In genomic region chr13:119640504-119640903, GRCm38 (mm10) we compare ENCODE assay signal across 8 mouse cellular contexts. TPM values are rescaled to one million over a fixed set of nuclear protein-coding genes. Genes with fewer than 3 reads are reported as not detected.
A peak's percentile ranks its signal among the peaks of the same experiment; 100 is the strongest.
DNase-seq lines count a peak whose midpoint lies in the region; ATAC-seq lines count a peak whose summit lies in the region.

No protein-coding gene starts in this region.

- DNase-seq in hindbrain, embryonic 11.5 days (ENCODE audit: low spot score): peak; percentile 69
- peak; percentile 10 for DNase-seq in urinary bladder, postnatal 25 days (ENCODE audit: low spot score)
- no peak for DNase-seq in urinary bladder, postnatal 36 days (ENCODE audit: low spot score in 2 of 2)
- peak; percentile 62 to 63 for DNase-seq in cerebellum, postnatal 14 days
- peak; percentile 42 for DNase-seq in lung, postnatal 14 days
- DNase-seq in spleen, adult 12 weeks (ENCODE audit: low spot score): no peak
- no peak for DNase-seq in left cerebral cortex, adult 11 months (ENCODE audit: low spot score)

- no peak overlapping the region for H3K27ac ChIP-seq in hindbrain, embryonic 11.5 days (ENCODE audit: low read depth, low read length)
- no peak overlapping the region for H3K27ac ChIP-seq in hindbrain, embryonic 12.5 days

- H3K9ac ChIP-seq in hindbrain, embryonic 11.5 days (ENCODE audit: low read depth, low read length): no peak overlapping the region
- no peak overlapping the region for H3K9ac ChIP-seq in hindbrain, embryonic 12.5 days

- no peaks in the 10 kb centered on the region for H3K36me3 ChIP-seq in hindbrain, embryonic 11.5 days (ENCODE audit: control insufficient read depth, insufficient read depth, low read length)
- no peaks in the 10 kb centered on the region for H3K36me3 ChIP-seq in hindbrain, embryonic 12.5 days

- H3K27me3 ChIP-seq in hindbrain, embryonic 11.5 days (ENCODE audit: control insufficient read depth, insufficient read depth, low read length): no peaks in the 10 kb centered on the region
- H3K27me3 ChIP-seq in hindbrain, embryonic 12.5 days: no peaks in the 10 kb centered on the region

- H3K4me3 ChIP-seq in hindbrain, embryonic 11.5 days (ENCODE audit: low read depth, low read length): no peak overlapping the region
- no peak overlapping the region for H3K4me3 ChIP-seq in hindbrain, embryonic 12.5 days

- no peaks in the 10 kb centered on the region for H3K9me3 ChIP-seq in hindbrain, embryonic 11.5 days (ENCODE audit: control insufficient read depth, low read length)
- no peaks in the 10 kb centered on the region for H3K9me3 ChIP-seq in hindbrain, embryonic 12.5 days (replicated peaks)

- H3K4me2 ChIP-seq in hindbrain, embryonic 11.5 days (replicated peaks; ENCODE audit: low read depth, low read length): no peak overlapping the region
- H3K4me2 ChIP-seq in hindbrain, embryonic 12.5 days (replicated peaks): no peak overlapping the region

- peak; percentile 40; the same call in 1 of the 2 replicates for ATAC-seq in hindbrain, embryonic 11.5 days (ENCODE audit: low FRiP score)
- ATAC-seq in hindbrain, embryonic 12.5 days (ENCODE audit: low FRiP score): no peak

- no peaks in the 10 kb centered on the region for H3K4me1 ChIP-seq in hindbrain, embryonic 11.5 days (replicated peaks; ENCODE audit: control insufficient read depth, insufficient read depth, low read length)
- no peaks in the 10 kb centered on the region for H3K4me1 ChIP-seq in hindbrain, embryonic 12.5 days

- WGBS in hindbrain, embryonic 11.5 days: 38% methylated on average over 4 of the region's 4 CpGs
- 42% methylated on average over 4 of the region's 4 CpGs for WGBS in hindbrain, embryonic 12.5 days

RNA-seq across cellular contexts. Expression of gene Ccl28, which starts 16.9 kb away (rescaled TPM):
- 0.15 TPM in 1 of 2 replicates, not detected in the other for polyA plus RNA-seq in hindbrain, embryonic 11.5 days (2014; fragmentation: Nextera tagmentation; extraction: Ambion mirVana)
- 0.19 and 0.25 TPM in 2 replicates for polyA plus RNA-seq in hindbrain, embryonic 12.5 days (2016; fragmentation: Nextera tagmentation; extraction: Ambion mirVana)

RNA-seq across cellular contexts. Expression of gene Hmgcs1, which starts 49.7 kb away (rescaled TPM):
- 493 and 527 TPM in 2 replicates for polyA plus RNA-seq in hindbrain, embryonic 11.5 days (2014; fragmentation: Nextera tagmentation; extraction: Ambion mirVana)
- 415 and 465 TPM in 2 replicates for polyA plus RNA-seq in hindbrain, embryonic 12.5 days (2016; fragmentation: Nextera tagmentation; extraction: Ambion mirVana)

Comparison
In these comparisons a context has a peak if more than half of its experiments do, and no peak if none do; other contexts are left out.
1. DNase-seq: peak in hindbrain, embryonic 11.5 days (single experiment), urinary bladder, postnatal 25 days (single experiment), cerebellum, postnatal 14 days (2 of 2) and lung, postnatal 14 days (single experiment); none in urinary bladder, postnatal 36 days (0 of 2), spleen, adult 12 weeks (single experiment) and left cerebral cortex, adult 11 months (single experiment).